Mouse (Mus musculus) forebrain, embryonic 16.5 days (tissue): Measurements from ENCODE around the gene En2. TPM values are rescaled to one million over a fixed set of nuclear protein-coding genes. Genes with fewer than 3 reads are reported as not detected.

Experiments used
- ATAC-seq: fragments of 200-750 bp; cut with Nextera tagmentation; 2 replicates; pipeline ENCODE4 v1.8.0; 2017; ENCODE audit warnings: mild to moderate bottlenecking, moderate library complexity
- H3K27ac ChIP-seq: fragments of 300-500 bp; sonication (generic); 2 replicates; pipeline ENCODE4 v1.5.1; 2014; ENCODE audit warnings: low read length, control low read depth
- H3K27me3 ChIP-seq: fragments of 300-500 bp; sonication (generic); replicated peaks from 2 replicates; pipeline ENCODE4 v1.6.1; 2014; ENCODE audit warnings: low read length; ENCODE audit not compliant: control insufficient read depth, insufficient read depth
- H3K36me3 ChIP-seq: fragments of 300-500 bp; sonication (generic); 2 replicates; pipeline ENCODE4 v1.6.1; 2014; ENCODE audit not compliant: control insufficient read depth, insufficient read depth
- H3K4me1 ChIP-seq: fragments of 300-500 bp; sonication (generic); replicated peaks from 2 replicates; pipeline ENCODE4 v1.6.1; 2014; ENCODE audit warnings: low read length; ENCODE audit not compliant: control insufficient read depth, insufficient read depth
- H3K4me2 ChIP-seq: fragments of 300-500 bp; sonication (generic); 2 replicates; pipeline ENCODE4 v1.6.1; 2014; ENCODE audit warnings: mild to moderate bottlenecking, low read length, control low read depth
- H3K4me3 ChIP-seq: fragments of 300-500 bp; sonication (generic); replicated peaks from 2 replicates; pipeline ENCODE4 v1.5.1; 2014; ENCODE audit warnings: mild to moderate bottlenecking, low read length, control low read depth
- H3K9ac ChIP-seq: fragments of 300-500 bp; sonication (generic); replicated peaks from 2 replicates; pipeline ENCODE4 v1.6.1; 2014; ENCODE audit warnings: low read depth, low read length, control low read depth
- H3K9me3 ChIP-seq: fragments of 300-500 bp; sonication (generic); 2 replicates; pipeline ENCODE4 v1.6.1; 2016; ENCODE audit warnings: low read length; ENCODE audit not compliant: control insufficient read depth
- WGBS: fragments of 180-500 bp; shearing (Covaris S2); extraction: QIAGEN DNeasy Blood & Tissue Kit; methylation state at CpG from one replicate; pipeline ENCODE4 v1.1.7; 2014; 5-methylcytosine and 5-hydroxymethylcytosine counted together
- polyA plus RNA-seq: library from polyadenylated mRNA; unstranded; fragments of >200 nt; fragmentation: Nextera tagmentation; extraction: Ambion mirVana; gene quantifications from 2 replicates; pipeline ENCODE4 v1.2.1, GENCODE M21; 2015

The En2 gene
- not detected in 2 replicates for polyA plus RNA-seq

DNA sequence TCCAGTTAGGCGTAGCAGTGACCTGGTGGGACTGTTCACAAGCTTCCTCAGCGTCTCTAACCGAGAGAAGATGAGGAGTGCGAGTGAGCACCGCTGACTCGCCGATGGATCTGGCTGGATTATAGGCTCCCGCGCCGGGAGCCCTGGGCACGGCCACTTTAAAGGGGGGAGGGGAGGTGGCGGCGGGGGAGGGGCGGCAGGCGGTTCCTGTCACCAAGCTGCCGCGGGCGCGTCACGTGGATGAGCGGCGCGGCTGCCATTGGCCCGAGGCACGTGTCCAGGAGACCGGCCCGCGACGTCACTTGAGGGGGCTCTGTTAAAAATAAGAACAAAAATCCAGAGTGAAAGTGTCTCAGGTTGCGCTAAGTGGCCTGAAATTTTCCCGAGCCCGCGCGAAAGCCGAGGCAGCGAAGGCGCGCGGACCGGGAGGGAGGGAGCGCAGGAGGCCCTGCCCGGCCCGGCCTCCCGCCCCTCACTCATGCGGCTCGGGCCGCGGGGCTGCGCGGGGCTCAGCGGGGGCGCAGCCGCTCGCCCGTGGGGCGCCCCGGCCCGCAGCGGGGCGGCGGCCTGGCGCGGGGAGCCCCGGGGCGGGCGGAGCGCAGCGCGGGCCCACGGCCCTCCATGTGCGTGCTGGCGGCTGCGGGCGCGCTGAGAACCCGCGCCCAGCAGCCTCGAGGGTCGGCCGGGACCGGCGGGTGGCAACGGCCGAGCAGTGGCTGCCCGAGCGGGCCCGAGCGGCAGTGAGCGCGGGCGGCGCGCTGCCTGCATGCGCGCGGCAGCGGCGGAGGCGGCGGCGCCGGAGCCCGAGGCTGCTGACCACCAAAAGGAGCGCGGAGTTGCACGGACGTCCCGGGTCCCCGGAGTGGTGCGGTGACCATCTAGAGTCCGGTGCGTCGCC, at the start of gene En2:
En2 (plus strand) TSS at position 337 of the 898 bp plus-strand sequence.
- peaks cover 77% of the 10 kb centered on the region for H3K27me3 ChIP-seq
- peak within 1 kb of the TSS; percentile 86 for H3K4me2 ChIP-seq
- ATAC-seq, result peak; percentile 70
- H3K4me1 ChIP-seq, result peaks cover 24% of the 10 kb centered on the region
- no peaks in the 10 kb centered on the region for H3K9me3 ChIP-seq
- peak within 1 kb of the TSS; percentile 42; the same call in 1 of the 2 replicates for H3K9ac ChIP-seq
- H3K4me3 ChIP-seq, result peak within 1 kb of the TSS; percentile 48
- no peaks in the 10 kb centered on the region for H3K36me3 ChIP-seq
- no peak within 1 kb of the TSS for H3K27ac ChIP-seq
- under 1% methylated on average over 92 of the region's 113 CpGs for WGBS

DNA sequence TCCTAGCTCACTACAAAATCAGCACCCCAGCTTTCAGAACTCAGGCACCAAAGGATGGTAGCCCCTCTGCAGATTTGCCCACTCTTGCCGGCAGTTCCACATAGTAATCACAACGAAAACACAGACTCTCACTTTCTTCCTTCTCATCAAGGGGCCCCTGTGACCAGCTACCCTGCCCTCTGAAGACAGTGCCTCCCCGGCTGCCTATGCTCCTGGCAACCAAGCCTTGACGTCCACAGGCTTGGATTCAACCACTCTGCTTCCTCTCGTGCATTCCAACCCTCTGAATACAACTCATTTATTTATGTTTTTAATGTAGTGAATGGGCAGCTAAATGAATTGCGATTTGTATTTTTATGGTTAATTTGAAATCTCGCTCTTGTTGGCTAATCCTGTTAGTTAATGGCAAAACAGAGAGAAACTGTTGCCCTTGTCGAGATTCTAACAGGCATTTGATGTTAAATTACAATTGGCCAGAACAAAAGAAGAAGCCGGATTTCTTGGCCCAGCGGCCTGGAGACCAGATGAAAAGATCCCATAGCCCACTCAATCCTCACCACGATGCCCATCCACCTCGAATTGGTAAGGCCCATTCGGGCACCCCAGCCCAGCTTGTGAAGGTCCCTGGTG, 48.1 kb upstream of the En2 start:
- Histone ChIP-seq H3K36me3 (no peaks in the 10 kb centered on the region), H3K27ac (no peak overlapping the region), H3K4me2 (no peak overlapping the region), H3K9ac (no peak overlapping the region), H3K27me3 (peaks cover 52% of the 10 kb centered on the region), H3K9me3 (no peaks in the 10 kb centered on the region), H3K4me3 (no peak overlapping the region), H3K4me1 (peaks cover 6% of the 10 kb centered on the region)
- 2% methylated on average over 13 of the region's 13 CpGs for WGBS
- ATAC-seq, result no peak

DNA sequence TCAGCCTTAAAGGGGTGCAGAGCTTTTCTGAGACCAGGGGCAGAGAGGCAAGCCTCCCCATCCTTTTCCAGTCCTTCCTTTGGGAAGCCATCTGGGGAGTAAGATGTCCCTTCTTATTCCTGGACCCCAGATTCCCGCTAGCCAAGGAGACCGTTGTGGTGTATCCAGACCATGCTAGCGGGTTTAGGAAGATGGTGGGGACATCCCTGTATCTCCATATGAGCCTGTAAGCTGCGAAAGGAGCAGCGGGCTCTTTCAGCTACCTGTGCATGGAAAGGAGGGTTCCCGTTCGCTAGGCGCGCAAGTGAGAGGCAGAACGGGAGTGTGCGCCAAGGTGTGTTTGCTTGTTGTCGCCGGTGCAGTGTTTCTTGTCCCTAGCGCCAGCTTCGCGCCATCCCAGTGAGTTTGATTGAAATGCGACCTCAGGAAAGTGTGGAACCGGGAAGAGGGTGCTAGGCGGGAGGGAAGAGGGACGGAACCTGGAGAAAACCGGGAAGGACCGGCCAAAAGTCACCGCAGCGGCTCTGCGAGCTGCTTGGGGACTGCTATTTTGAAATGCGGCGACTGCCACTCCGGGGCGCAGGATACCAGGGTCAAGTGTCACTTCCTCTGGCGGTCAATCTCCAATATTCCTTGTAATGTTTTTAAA, 47.5 kb upstream of the En2 start:
- peak overlapping the region; percentile 17; the same call in 1 of the 2 replicates for H3K4me2 ChIP-seq
- no peaks in the 10 kb centered on the region for H3K9me3 ChIP-seq
- no peak overlapping the region for H3K4me3 ChIP-seq
- no peak overlapping the region for H3K27ac ChIP-seq
- peaks cover 7% of the 10 kb centered on the region for H3K4me1 ChIP-seq
- H3K9ac ChIP-seq, result no peak overlapping the region
- peaks cover 52% of the 10 kb centered on the region for H3K27me3 ChIP-seq
- 0% methylated on average over 30 of the region's 30 CpGs for WGBS
- no peaks in the 10 kb centered on the region for H3K36me3 ChIP-seq
- ATAC-seq, result no peak

DNA sequence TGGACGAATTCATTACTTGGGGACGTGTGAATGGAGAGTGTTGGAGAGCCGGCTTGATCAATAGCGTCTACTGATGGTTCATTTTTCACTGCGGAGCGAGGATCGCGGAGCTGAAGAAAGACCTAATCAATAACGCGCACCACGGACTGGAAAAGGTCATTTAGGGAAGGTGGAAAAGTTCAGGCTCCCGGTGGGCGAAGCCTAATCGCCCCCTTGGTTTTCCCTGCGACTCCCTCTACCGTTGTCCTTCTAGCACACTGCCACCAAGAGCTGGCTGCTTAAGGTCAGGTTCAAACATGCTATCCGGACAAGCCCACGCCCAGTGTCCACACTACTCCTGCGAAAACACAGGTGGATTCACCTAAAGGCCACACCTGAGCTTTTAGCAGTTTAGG, 47.0 kb upstream of the En2 start:
- H3K9ac ChIP-seq, result no peak overlapping the region
- whole genome bisulfite sequencing, result under 1% methylated on average over 19 of the region's 19 CpGs
- H3K36me3 ChIP-seq, result no peaks in the 10 kb centered on the region
- H3K4me2 ChIP-seq, result no peak overlapping the region; the same call in 1 of the 2 replicates
- H3K4me1 ChIP-seq, result peaks cover 12% of the 10 kb centered on the region
- no peak overlapping the region for H3K4me3 ChIP-seq
- H3K27ac ChIP-seq, result no peak overlapping the region
- no peak for ATAC-seq
- peaks cover 57% of the 10 kb centered on the region for H3K27me3 ChIP-seq
- no peaks in the 10 kb centered on the region for H3K9me3 ChIP-seq

DNA sequence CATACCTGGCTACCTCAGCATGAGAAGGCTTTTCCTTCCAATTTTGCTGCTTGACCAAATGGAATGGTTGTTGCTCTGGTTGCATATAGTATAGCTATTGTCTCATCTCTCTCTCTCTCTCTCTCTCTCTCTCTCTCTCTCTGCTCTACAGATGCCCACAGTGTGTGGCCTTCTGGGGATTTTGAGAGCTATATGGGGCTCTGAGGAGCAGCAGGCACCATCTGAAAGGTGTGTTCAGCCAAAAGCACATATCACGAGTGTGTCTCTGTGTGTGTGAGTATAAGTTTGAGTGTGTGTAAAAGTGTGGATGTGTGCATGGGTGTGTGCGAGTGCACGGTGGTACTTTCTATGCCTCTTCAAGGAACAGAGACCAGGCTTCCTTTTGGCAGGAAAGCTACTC, 45.9 kb upstream of the En2 start:
- no peak for ATAC-seq
- WGBS, result 13% methylated on average over 3 of the region's 3 CpGs
- Histone ChIP-seq H3K4me2 (no peak overlapping the region), H3K4me1 (peaks cover 16% of the 10 kb centered on the region), H3K9ac (no peak overlapping the region), H3K27ac (no peak overlapping the region), H3K27me3 (peaks cover 66% of the 10 kb centered on the region), H3K36me3 (no peaks in the 10 kb centered on the region), H3K9me3 (no peaks in the 10 kb centered on the region; the same call in 1 of the 2 replicates), H3K4me3 (no peak overlapping the region)

DNA sequence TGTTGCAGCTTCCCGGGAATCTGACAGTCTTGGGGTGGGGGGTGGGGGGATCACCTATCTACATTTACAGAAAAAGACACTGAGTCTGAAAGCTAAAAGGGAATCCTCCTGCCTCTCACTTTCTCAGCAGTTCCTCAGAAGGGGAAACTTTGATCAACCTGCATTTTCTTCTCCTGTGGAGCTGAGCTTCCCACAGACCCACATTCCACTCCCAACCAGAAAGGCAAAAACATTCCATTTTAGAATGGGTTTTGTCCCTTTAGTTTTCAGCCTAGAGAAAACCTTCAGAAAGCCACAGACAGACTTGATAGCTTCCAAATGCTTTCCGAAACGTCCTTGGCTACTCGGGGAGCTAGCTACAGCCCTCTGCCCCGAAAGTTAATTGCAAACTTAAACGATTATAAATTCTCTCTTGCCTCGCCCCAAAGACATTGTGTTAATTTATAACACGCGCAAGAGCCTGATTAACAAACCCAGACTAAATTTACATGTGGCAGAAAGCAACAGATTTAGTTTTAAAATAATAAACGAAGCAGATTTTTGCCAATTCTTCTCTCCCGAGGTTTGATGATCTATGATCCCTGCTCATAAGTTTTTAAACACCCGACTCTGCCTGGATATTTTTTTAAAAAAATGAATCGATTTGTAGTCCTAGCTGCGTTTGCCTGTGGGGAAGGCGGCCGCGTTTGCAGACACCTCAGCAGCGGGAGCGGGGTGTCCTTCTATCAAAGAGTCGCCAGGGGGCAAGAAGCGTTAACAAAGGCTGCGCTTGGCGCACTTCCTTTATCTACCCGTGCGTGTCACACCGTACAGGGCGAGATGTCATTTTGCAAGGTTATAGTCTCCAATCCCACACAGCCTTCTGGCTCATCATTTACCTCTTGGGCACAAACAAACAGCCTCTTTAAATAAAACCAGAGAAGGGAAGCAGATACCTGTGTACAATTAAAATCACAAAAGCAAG, 42.7 kb upstream of the En2 start:
- Histone ChIP-seq H3K9me3 (no peaks in the 10 kb centered on the region; the same call in 1 of the 2 replicates), H3K27me3 (peaks cover 77% of the 10 kb centered on the region), H3K4me1 (peaks cover 16% of the 10 kb centered on the region), H3K4me2 (no peak overlapping the region), H3K36me3 (no peaks in the 10 kb centered on the region), H3K9ac (no peak overlapping the region), H3K4me3 (no peak overlapping the region; the same call in 1 of the 2 replicates), H3K27ac (no peak overlapping the region)
- peak; percentile 84 for ATAC-seq
- WGBS, result 1% methylated on average over 27 of the region's 27 CpGs

DNA sequence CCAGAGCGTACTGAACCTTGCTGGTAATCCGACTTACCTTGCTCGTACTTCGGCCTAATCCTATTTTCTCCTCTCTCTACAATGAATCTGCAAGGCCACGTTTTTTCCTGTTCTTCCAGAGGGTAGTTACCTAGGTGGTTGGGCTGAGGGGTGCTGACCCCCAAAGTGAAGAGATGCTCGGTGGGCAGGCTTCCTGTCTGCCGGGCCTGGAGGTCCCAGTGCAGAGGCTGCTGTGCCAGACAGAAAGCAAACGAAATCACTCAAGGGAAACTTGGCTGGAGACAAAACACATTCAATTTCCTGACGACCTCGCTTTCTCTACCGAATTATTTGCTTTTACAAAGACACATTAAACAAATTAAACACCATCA, 42.1 kb upstream of the En2 start:
- 0% methylated on average over 11 of the region's 11 CpGs for WGBS

DNA sequence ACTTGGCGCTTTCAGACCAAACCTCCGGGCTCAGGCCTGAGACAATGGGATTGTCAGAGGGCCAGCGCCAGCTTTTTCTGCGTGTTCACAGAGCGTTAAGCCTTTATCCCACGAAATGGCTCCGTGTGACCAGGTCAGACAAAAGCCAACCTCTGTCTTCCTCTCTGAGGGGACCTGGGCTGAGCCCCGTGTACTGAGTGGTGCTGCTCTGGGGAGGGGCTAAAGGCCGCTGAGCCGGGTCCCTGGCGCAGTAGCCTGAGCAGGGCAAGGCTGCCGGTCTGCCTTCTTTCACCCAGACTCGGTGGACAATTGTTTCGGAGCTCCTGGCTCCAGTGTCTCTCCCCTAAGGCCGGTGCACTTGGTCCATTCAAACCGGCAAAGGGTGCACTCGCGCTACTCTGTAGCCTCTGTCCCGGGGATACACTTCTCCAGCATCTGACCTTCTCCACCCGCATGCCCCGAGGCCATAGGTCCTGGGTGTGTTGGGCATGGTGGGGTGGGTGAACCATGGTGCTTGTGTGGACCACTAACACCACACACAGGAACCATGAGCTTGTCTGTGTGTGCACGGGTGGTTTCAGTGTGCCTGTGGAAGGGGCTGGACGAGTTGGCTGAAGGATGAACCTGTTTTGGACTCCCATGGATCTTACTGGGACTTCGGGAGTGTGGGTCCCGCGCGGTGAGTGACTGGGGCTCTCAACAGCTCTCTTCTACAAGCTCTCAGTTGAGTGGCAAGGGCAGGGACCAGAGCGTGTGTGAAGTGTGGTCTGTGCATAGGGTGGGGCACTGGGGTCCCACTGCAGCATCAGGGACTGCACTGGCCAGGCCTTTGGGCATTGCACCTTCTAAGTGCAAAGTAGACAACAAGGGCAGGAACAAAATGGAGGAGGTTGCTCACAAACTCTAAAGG, 40.9 kb upstream of the En2 start:
- Histone ChIP-seq H3K4me2 (peak overlapping the region; percentile 19; the same call in 1 of the 2 replicates), H3K9me3 (no peaks in the 10 kb centered on the region; the same call in 1 of the 2 replicates), H3K4me1 (peaks cover 10% of the 10 kb centered on the region; the same call in 1 of the 2 replicates), H3K27me3 (peaks cover 68% of the 10 kb centered on the region), H3K27ac (no peak overlapping the region), H3K4me3 (no peak overlapping the region), H3K36me3 (no peaks in the 10 kb centered on the region), H3K9ac (no peak overlapping the region)
- 3% methylated on average over 28 of the region's 28 CpGs for WGBS
- ATAC-seq, result peak; percentile 29; the same call in 1 of the 2 replicates

More for the DNA sequence above, 42.1 kb upstream of the En2 start:
- Histone ChIP-seq H3K4me2 (no peak overlapping the region), H3K36me3 (no peaks in the 10 kb centered on the region), H3K27me3 (peaks cover 73% of the 10 kb centered on the region), H3K4me1 (peaks cover 11% of the 10 kb centered on the region), H3K9me3 (no peaks in the 10 kb centered on the region; the same call in 1 of the 2 replicates), H3K27ac (no peak overlapping the region), H3K9ac (no peak overlapping the region), H3K4me3 (no peak overlapping the region)
- ATAC-seq, result 0 out of 2 replicates have a peak, but pooled peaks have one; percentile 18
